Mouse (Mus musculus) heart, embryonic 14.5 days (tissue): ENCODE measurements around the gene Rplp2. TPM values are rescaled to one million over a fixed set of nuclear protein-coding genes. Genes with fewer than 3 reads are reported as not detected.

Experiments
- ATAC-seq: fragments of 200-750 bp; cut with Nextera tagmentation; 2 replicates; pipeline ENCODE4 v1.8.0; 2017; ENCODE audit warnings: low read depth, moderate TSS enrichment; ENCODE audit not compliant: insufficient number of reproducible peaks, insufficient read depth, low FRiP score
- H3K27ac ChIP-seq, 2 experiments: fragments of 200-500 bp in 1 of 2; fragments of 300-500 bp in 1 of 2; sonication (generic) in 1 of 2; replicated peaks in 1 of 2; 2 replicates each; pipeline ENCODE4 v1.5.1; 2012 to 2014; ENCODE audit warnings: low read depth in 2 of 2, low read length in 2 of 2, control low read depth in 1 of 2, mild to moderate bottlenecking in 1 of 2, mixed read lengths in 1 of 2; ENCODE audit not compliant: control insufficient read depth in 1 of 2, insufficient read depth in 1 of 2
- H3K27me3 ChIP-seq: fragments of 300-500 bp; sonication (generic); 2 replicates; pipeline ENCODE4 v1.6.1; 2014; ENCODE audit warnings: mild to moderate bottlenecking, low read length, control low read depth; ENCODE audit not compliant: control insufficient read depth, insufficient read depth
- H3K36me3 ChIP-seq: fragments of 300-500 bp; sonication (generic); 2 replicates; pipeline ENCODE4 v1.6.1; 2014; ENCODE audit warnings: mild to moderate bottlenecking, control low read depth, low read length, mixed read lengths; ENCODE audit not compliant: control insufficient read depth, insufficient read depth
- H3K4me1 ChIP-seq, 2 experiments: fragments of 200-500 bp in 1 of 2; fragments of 300-500 bp in 1 of 2; sonication (generic) in 1 of 2; 2 replicates each; pipeline ENCODE4 v1.6.1; 2012 to 2014; ENCODE audit warnings: low read length in 2 of 2, control low read depth in 1 of 2, mixed read lengths in 1 of 2; ENCODE audit not compliant: control insufficient read depth in 2 of 2, insufficient read depth in 2 of 2
- H3K4me2 ChIP-seq: fragments of 300-500 bp; sonication (generic); 2 replicates; pipeline ENCODE4 v1.6.1; 2014; ENCODE audit warnings: mild to moderate bottlenecking, low read length
- H3K4me3 ChIP-seq, 2 experiments: fragments of 200-500 bp in 1 of 2; fragments of 300-500 bp in 1 of 2; sonication (generic) in 1 of 2; 2 replicates each; pipeline ENCODE4 v1.5.1; 2012 to 2014; ENCODE audit warnings: low read length in 2 of 2, mild to moderate bottlenecking in 2 of 2, control low read depth in 1 of 2, low read depth in 1 of 2, moderate library complexity in 1 of 2; ENCODE audit not compliant: control insufficient read depth in 1 of 2, insufficient read depth in 1 of 2
- H3K9ac ChIP-seq: fragments of 300-500 bp; sonication (generic); 2 replicates; pipeline ENCODE4 v1.6.1; 2014; ENCODE audit warnings: mild to moderate bottlenecking, low read length
- H3K9me3 ChIP-seq: fragments of 300-500 bp; sonication (generic); 2 replicates; pipeline ENCODE4 v1.6.1; 2016; ENCODE audit warnings: low read length, control low read depth; ENCODE audit not compliant: control insufficient read depth
- WGBS: fragments of 180-500 bp; shearing (Covaris S2); extraction: QIAGEN DNeasy Blood & Tissue Kit; methylation state at CpG from one replicate; pipeline ENCODE4 v1.1.7; 2014; 5-methylcytosine and 5-hydroxymethylcytosine counted together
- polyA plus RNA-seq: library from polyadenylated mRNA; unstranded; fragments of >200 nt; fragmentation: Nextera tagmentation; extraction: Ambion mirVana; gene quantifications from 2 replicates; pipeline ENCODE4 v1.2.1, GENCODE M21; 2014

Rplp2 gene
- polyA plus RNA-seq, 1 experiment from 2014 or later, result 975 TPM

DNA sequence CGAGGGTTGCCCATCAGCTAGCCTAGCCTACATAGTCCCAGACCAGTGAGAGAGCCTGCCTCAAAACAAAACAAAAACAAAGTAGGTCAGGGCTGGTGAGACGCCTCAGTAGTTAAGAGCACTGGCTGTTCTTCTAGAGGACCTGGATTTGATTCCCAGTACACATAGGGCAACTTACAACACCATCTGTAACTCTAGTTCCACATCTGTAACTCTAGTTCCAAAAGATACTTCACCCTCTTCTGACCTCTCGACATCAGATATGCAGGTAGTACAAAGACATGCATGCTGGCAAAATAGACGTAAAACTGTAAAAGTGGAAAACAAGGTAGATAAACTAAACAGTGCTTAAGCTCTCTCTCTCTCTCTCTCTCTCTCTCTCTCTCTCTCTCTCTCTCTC lies 23.4 kb upstream of the Rplp2 start:
- no peak overlapping the region for H3K9ac ChIP-seq
- no peak overlapping the region for H3K4me3 ChIP-seq
- H3K36me3 ChIP-seq, result no peaks in the 10 kb centered on the region
- H3K4me2 ChIP-seq, result no peak overlapping the region
- WGBS, result 65% methylated on average over 4 of the region's 4 CpGs
- no peak for ATAC-seq
- no peaks in the 10 kb centered on the region for H3K9me3 ChIP-seq
- H3K27me3 ChIP-seq, result no peaks in the 10 kb centered on the region
- H3K4me1 ChIP-seq, result peaks cover 4 to 5% of the 10 kb centered on the region in 2 experiments
- H3K27ac ChIP-seq, result no peak overlapping the region

DNA sequence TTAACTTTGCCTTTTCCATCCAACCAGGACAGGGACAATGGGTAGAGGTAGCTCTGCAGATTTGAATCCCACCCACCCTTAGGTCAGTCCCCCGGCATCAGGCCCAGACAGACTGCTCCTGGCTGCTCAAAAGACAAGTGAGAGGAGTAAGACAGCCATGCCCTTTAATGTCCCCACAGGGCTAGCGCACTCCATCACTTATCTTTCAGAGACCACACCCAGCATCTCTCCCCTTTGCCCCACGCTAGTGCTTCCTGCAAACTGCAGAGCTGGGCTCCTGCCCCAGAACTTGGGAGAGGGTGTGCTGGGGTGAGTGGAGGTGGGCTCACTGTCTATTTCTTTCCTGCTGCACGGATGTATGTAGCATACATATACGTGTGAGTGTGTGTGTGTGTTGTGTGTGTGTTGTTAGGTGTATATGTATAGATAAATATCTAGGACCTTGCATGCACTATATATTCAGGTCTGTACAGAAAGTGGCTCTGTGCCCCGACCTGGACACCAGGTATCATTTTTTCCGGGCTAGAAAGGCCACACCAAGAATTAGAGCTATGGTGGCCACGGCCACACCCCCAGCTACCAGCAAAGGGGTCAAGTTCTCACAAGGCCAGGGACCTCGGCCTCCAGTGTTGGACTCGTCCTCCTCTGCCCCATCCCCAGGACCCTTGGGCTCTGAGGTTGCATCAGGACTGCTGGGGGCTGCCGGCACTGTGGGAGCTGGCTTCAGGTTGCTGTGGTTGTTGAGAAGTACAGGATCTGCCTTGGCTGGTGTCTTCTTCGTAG lies 20.0 kb upstream of the Rplp2 start:
- ATAC-seq, result no peak

DNA sequence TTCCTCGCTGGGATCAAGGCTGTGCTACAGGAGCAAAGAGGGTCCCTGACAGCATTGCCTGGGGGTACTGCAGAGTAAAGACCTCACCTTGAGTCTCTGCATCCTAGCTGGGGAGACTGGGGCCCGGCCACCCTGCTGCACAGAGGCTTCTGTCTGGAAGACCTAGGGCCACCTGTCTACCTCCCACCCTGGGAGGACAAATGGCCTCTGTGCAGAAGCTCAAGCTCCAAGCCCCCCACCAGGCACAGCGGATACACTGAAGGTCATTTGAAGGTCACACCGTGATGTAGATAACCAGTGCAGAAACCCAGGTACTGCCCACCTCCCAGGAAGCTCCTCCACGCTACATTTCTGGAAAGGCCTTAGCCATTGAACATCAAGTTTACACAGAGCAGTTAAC lies 18.5 kb upstream of the Rplp2 start:
- no peaks in the 10 kb centered on the region for H3K9me3 ChIP-seq
- no peaks in the 10 kb centered on the region for H3K27me3 ChIP-seq
- peak overlapping the region; percentile 17 to 28; a peak in 2 of 4 replicates for H3K4me3 ChIP-seq
- H3K4me1 ChIP-seq, result peaks cover 18 to 23% of the 10 kb centered on the region in 2 experiments
- no peak for ATAC-seq
- H3K36me3 ChIP-seq, result peaks cover 31% of the 10 kb centered on the region
- H3K9ac ChIP-seq, result peak overlapping the region; percentile 51; the same call in 1 of the 2 replicates
- WGBS, result 48% methylated on average over 5 of the region's 5 CpGs
- H3K4me2 ChIP-seq, result peak overlapping the region; percentile 57
- no peak overlapping the region for H3K27ac ChIP-seq

More for the DNA sequence above, 20.0 kb upstream of the Rplp2 start:
- Histone ChIP-seq H3K4me3 (no peak overlapping the region), H3K4me1 (peaks cover 18 to 22% of the 10 kb centered on the region in 2 experiments), H3K27ac (no peak overlapping the region), H3K9ac (no peak overlapping the region), H3K36me3 (peaks cover 20% of the 10 kb centered on the region), H3K27me3 (no peaks in the 10 kb centered on the region), H3K4me2 (no peak overlapping the region), H3K9me3 (no peaks in the 10 kb centered on the region)
- WGBS, result 79% methylated on average over 12 of the region's 12 CpGs

DNA sequence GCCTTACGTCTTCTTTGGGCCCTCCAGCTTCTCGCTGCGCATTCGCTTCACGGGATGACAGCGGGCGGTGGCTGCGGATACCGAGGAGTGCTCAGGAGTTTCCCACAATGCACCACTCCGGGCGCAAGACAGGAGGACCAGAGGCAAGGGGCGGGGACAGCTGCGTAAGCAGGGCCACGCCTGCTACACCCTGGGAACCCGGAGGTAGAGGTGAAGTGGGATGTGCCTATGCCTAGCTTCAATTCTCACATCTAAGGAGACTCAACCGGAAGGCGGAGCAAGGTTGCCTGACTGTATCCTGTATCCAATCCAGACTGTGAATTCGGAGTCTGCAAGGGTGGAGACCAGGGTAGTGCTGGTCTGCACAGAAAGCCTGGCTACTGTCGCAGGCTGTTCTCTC lies 17.9 kb upstream of the Rplp2 start, which contains the start of gene Cend1:
Gene Cend1 (minus strand): TSS at position 182 of the 400 bp plus-strand sequence.
- H3K4me2 ChIP-seq, result peak within 1 kb of the TSS; percentile 57

DNA sequence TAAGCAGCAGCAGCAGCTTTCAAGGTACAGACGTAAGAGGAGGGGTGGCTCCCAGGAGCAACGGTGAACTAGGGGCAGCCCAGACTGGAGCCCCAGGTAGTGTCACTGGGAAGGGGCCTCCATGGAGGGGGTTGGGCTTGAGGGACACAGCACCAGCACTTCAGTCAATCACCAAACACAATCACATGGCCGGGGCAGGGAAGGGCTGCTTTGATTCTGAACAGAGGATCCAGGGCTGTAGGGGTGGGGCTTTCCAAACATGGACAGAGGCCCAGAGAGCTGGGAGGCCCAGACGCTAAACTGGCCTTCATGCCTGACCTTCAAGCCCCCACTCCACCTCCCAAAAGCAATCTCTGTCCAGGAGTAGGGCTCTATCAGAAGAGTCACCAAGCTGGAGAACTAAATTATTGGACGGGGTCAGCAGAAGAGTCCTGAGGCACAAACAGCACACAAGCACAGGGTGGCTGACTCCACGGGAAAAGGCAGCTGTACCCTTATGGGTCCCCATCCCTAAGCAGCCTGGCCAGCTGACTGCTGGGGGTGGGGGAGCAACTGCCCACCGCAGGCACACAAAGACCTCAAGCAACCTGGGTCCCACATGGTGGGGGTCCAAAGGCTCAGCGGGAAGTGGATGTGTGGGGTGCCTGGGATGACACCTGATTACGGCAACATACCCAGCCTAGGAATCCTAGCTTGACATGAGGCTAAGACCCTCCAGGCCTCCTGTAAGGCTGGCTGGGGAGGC lies 17.2 kb upstream of the Rplp2 start:
- peak overlapping the region; percentile 39 to 55; a peak in 3 of 4 replicates for H3K27ac ChIP-seq
- H3K9ac ChIP-seq, result peak overlapping the region; percentile 51; the same call in 1 of the 2 replicates
- peaks cover 34% of the 10 kb centered on the region for H3K36me3 ChIP-seq
- WGBS, result 42% methylated on average over 9 of the region's 9 CpGs
- no peaks in the 10 kb centered on the region for H3K9me3 ChIP-seq
- H3K4me3 ChIP-seq, result no peak overlapping the region
- no peak for ATAC-seq
- no peaks in the 10 kb centered on the region for H3K27me3 ChIP-seq
- H3K4me1 ChIP-seq, result peaks cover 29 to 36% of the 10 kb centered on the region in 2 experiments
- peak overlapping the region; percentile 57 for H3K4me2 ChIP-seq

More for the DNA sequence above, 17.9 kb upstream of the Rplp2 start, which contains the start of gene Cend1:
- Histone ChIP-seq H3K4me1 (peaks cover 23 to 29% of the 10 kb centered on the region in 2 experiments), H3K27me3 (no peaks in the 10 kb centered on the region), H3K4me3 (peak within 1 kb of the TSS; percentile 17 to 28; a peak in 3 of 4 replicates), H3K36me3 (peaks cover 34% of the 10 kb centered on the region), H3K9ac (peak within 1 kb of the TSS; percentile 51; the same call in 1 of the 2 replicates), H3K27ac (peak within 1 kb of the TSS; percentile 39 to 55; a peak in 3 of 4 replicates), H3K9me3 (no peaks in the 10 kb centered on the region)
- WGBS, result 3% methylated on average over 19 of the region's 19 CpGs
- peak; percentile 38 for ATAC-seq

DNA sequence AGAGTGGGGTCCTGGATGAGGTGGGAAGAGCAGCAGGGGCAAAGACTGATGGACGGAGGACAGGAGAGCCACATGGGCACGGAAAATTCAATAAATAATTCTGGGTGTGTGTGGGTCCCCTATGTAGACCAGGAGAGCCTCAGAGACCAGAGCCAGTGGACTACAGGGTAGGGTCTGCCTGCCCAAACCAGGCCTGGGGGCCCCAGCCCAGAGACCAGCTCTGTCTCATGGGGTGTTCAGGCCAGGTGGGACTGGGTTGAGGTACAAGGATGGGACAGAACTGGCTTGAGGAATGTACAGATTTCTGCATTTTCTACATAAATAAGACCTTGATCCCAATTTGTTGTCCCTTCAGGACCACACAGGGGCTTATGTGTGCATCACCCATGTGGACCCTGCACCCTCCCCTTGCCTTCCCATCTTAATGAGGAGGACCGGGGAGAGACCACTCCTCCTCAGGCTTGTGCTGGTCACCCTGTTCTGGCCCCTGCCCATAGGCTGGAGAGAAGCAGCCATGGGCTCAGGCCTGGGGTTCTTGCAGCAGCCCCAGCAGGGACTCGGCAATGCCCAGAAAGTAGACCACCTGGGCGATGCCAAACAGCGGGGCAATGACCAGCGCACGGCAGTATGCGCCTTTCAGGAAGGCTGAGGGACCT lies 16.5 kb upstream of the Rplp2 start:
- Histone ChIP-seq H3K27ac (peak overlapping the region in 1 of 2 experiments; percentile 55; a peak in 1 of 4 replicates), H3K9ac (peak overlapping the region; percentile 51; the same call in 1 of the 2 replicates), H3K4me3 (no peak overlapping the region), H3K4me1 (peaks cover 32 to 42% of the 10 kb centered on the region in 2 experiments), H3K9me3 (no peaks in the 10 kb centered on the region), H3K4me2 (no peak overlapping the region), H3K27me3 (no peaks in the 10 kb centered on the region), H3K36me3 (peaks cover 34% of the 10 kb centered on the region)
- no peak for ATAC-seq
- 92% methylated on average over 9 of the region's 9 CpGs for WGBS
